Mouse (Mus musculus): ENCODE measurements around the gene Olfr904. TPM values are rescaled to one million over a fixed set of nuclear protein-coding genes. Genes with fewer than 3 reads are reported as not detected.

The Olfr904 gene
- polyA plus RNA-seq, 1 experiment from 2014 or later, result not detected

DNA sequence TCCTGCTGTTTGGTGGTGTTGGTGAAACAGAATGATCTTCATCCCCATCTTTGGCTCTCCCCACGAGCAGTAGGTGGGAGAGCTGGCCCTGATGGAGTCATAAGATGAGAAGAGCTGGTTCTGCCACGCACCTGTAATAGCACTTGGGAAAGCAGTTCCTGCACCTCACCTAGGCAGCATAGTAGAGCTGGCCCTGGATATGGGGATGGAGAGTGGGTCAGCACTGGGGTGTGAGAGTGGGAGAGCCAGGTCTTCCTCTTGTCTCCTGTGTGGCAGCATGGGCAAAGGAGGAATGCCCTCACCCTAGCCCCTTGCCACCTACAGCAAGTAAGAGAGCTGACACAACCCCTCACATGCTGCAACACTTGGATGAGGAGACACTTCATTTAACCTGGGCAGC, 49.4 kb downstream of the Olfr904 start:
- Histone ChIP-seq H3K9me3 (replicated peaks; ENCODE audit: control insufficient read depth, low read length) (no peaks in the 10 kb centered on the region), H3K4me2 (no peak overlapping the region), H3K27me3 (ENCODE audit: control insufficient read depth, insufficient read depth, low read length) (no peaks in the 10 kb centered on the region), H3K9ac (ENCODE audit: low read depth, low read length) (no peak overlapping the region), H3K36me3 (ENCODE audit: control insufficient read depth, insufficient read depth, low read length) (no peaks in the 10 kb centered on the region), H3K4me1 (ENCODE audit: control insufficient read depth, insufficient read depth, low read length) (no peaks in the 10 kb centered on the region), H3K27ac (ENCODE audit: low read depth, low read length) (no peak overlapping the region), H3K4me3 (ENCODE audit: low read depth, low read length) (no peak overlapping the region)
- no peak for ATAC-seq (replicated peaks; ENCODE audit: insufficient number of reproducible peaks, low FRiP score, low TSS enrichment)
- WGBS (ENCODE audit: insufficient replicate concordance), result 73% methylated on average over 2 of the region's 2 CpGs

Other genes starting within 250 kb of the Olfr904 start
- not detected in 2 replicates for gene Olfr894, start 245.1 kb upstream of the Olfr904 start, polyA plus RNA-seq (2014; fragmentation: Nextera tagmentation; extraction: Ambion mirVana)
- gene Olfr143, start 210.4 kb upstream of the Olfr904 start, polyA plus RNA-seq (2014; fragmentation: Nextera tagmentation; extraction: Ambion mirVana), result not detected in 2 replicates
- gene Olfr895, start 195.3 kb upstream of the Olfr904 start, polyA plus RNA-seq (2014; fragmentation: Nextera tagmentation; extraction: Ambion mirVana), result not detected in 2 replicates
- gene Olfr896-ps1, start 172.0 kb upstream of the Olfr904 start, polyA plus RNA-seq (2014; fragmentation: Nextera tagmentation; extraction: Ambion mirVana), result not detected in 2 replicates
- not detected in 2 replicates for gene Olfr25, start 134.1 kb upstream of the Olfr904 start, polyA plus RNA-seq (2014; fragmentation: Nextera tagmentation; extraction: Ambion mirVana)
- not detected in 2 replicates for gene Olfr898, start 114.7 kb upstream of the Olfr904 start, polyA plus RNA-seq (2014; fragmentation: Nextera tagmentation; extraction: Ambion mirVana)
- gene Olfr250, start 96.2 kb upstream of the Olfr904 start, polyA plus RNA-seq (2014; fragmentation: Nextera tagmentation; extraction: Ambion mirVana), result not detected in 2 replicates
- gene Olfr251, start 86.1 kb upstream of the Olfr904 start, polyA plus RNA-seq (2014; fragmentation: Nextera tagmentation; extraction: Ambion mirVana), result not detected in 2 replicates
- gene Olfr147, start 61.4 kb upstream of the Olfr904 start, polyA plus RNA-seq (2014; fragmentation: Nextera tagmentation; extraction: Ambion mirVana), result not detected in 2 replicates
- not detected in 2 replicates for gene Olfr901, start 33.7 kb upstream of the Olfr904 start, polyA plus RNA-seq (2014; fragmentation: Nextera tagmentation; extraction: Ambion mirVana)
- gene Olfr902, start 15.5 kb upstream of the Olfr904 start, polyA plus RNA-seq (2014; fragmentation: Nextera tagmentation; extraction: Ambion mirVana), result not detected in 2 replicates
- not detected in 2 replicates for gene Olfr905, start 8.0 kb downstream of the Olfr904 start, polyA plus RNA-seq (2014; fragmentation: Nextera tagmentation; extraction: Ambion mirVana)
- gene Olfr906, start 23.9 kb downstream of the Olfr904 start, polyA plus RNA-seq (2014; fragmentation: Nextera tagmentation; extraction: Ambion mirVana), result not detected in 2 replicates
- gene Olfr907, start 32.7 kb downstream of the Olfr904 start, polyA plus RNA-seq (2014; fragmentation: Nextera tagmentation; extraction: Ambion mirVana), result not detected in 2 replicates
- gene Olfr911-ps1, start 58.4 kb downstream of the Olfr904 start, polyA plus RNA-seq (2014; fragmentation: Nextera tagmentation; extraction: Ambion mirVana), result not detected in 2 replicates
- gene Olfr910, start 74.7 kb downstream of the Olfr904 start, polyA plus RNA-seq (2014; fragmentation: Nextera tagmentation; extraction: Ambion mirVana), result not detected in 2 replicates
- not detected in 2 replicates for gene Olfr912, start 117.0 kb downstream of the Olfr904 start, polyA plus RNA-seq (2014; fragmentation: Nextera tagmentation; extraction: Ambion mirVana)
- gene Olfr913, start 129.6 kb downstream of the Olfr904 start, polyA plus RNA-seq (2014; fragmentation: Nextera tagmentation; extraction: Ambion mirVana), result not detected in 2 replicates
- gene Olfr914, start 142.0 kb downstream of the Olfr904 start, polyA plus RNA-seq (2014; fragmentation: Nextera tagmentation; extraction: Ambion mirVana), result not detected in 2 replicates
- not detected in 2 replicates for gene Olfr916, start 196.7 kb downstream of the Olfr904 start, polyA plus RNA-seq (2014; fragmentation: Nextera tagmentation; extraction: Ambion mirVana)
- not detected in 2 replicates for gene Olfr917, start 202.7 kb downstream of the Olfr904 start, polyA plus RNA-seq (2014; fragmentation: Nextera tagmentation; extraction: Ambion mirVana)
- gene Olfr918, start 211.5 kb downstream of the Olfr904 start, polyA plus RNA-seq (2014; fragmentation: Nextera tagmentation; extraction: Ambion mirVana), result not detected in 2 replicates
- gene Olfr919, start 240.5 kb downstream of the Olfr904 start, polyA plus RNA-seq (2014; fragmentation: Nextera tagmentation; extraction: Ambion mirVana), result not detected in 2 replicates